Comparison of ENCODE assay signal across 29 mouse cellular contexts in genomic region chr12:52293931-52294330, GRCm38 (mm10).
A peak's percentile ranks its signal among the peaks of the same experiment; 100 is the strongest.
DNase-seq lines count a peak whose midpoint lies in the region; ATAC-seq and TF ChIP-seq lines count a peak whose summit lies in the region.
"Had no signal": no experiment of that assay in that cellular context is flagged by ENCODE, and none has a peak within 500 bp of the region (broad histone marks: within the 10 kb centered on the region; RNA-seq: fewer than 3 reads in every experiment).

No protein-coding gene starts in this region.

- WGBS in forebrain, embryonic 15.5 days: 59% methylated on average over 2 of the region's 2 CpGs
- WGBS in forebrain, embryonic 10.5 days: 96% methylated on average over 2 of the region's 2 CpGs
- WGBS in intestine, embryonic 14.5 days: 84% methylated on average over 2 of the region's 2 CpGs
- 86% methylated on average over 2 of the region's 2 CpGs for WGBS in intestine, postnatal 0 days
- 66% methylated on average over 2 of the region's 2 CpGs for WGBS in forebrain, postnatal 0 days

- no peaks in the 10 kb centered on the region for H3K27me3 ChIP-seq in forebrain, embryonic 15.5 days
- H3K27me3 ChIP-seq in forebrain, embryonic 10.5 days (ENCODE audit: poor library complexity, severe bottlenecking): no peaks in the 10 kb centered on the region
- no peaks in the 10 kb centered on the region for H3K27me3 ChIP-seq in intestine, embryonic 14.5 days (replicated peaks; ENCODE audit: control insufficient read depth, insufficient read depth, low read length)
- no peaks in the 10 kb centered on the region for H3K27me3 ChIP-seq in intestine, postnatal 0 days (replicated peaks; ENCODE audit: control insufficient read depth, insufficient read depth, low read length)
- H3K27me3 ChIP-seq in forebrain, postnatal 0 days (ENCODE audit: insufficient read depth, low read length): no peaks in the 10 kb centered on the region
- H3K27me3 ChIP-seq: limb, embryonic 13.5 days; lung, embryonic 15.5 days; midbrain, embryonic 12.5 days had no signal

- no peaks in the 10 kb centered on the region for H3K9me3 ChIP-seq in forebrain, embryonic 15.5 days
- no peaks in the 10 kb centered on the region for H3K9me3 ChIP-seq in forebrain, embryonic 10.5 days
- no peaks in the 10 kb centered on the region for H3K9me3 ChIP-seq in intestine, embryonic 14.5 days (ENCODE audit: control insufficient read depth, low read length)
- no peaks in the 10 kb centered on the region for H3K9me3 ChIP-seq in intestine, postnatal 0 days (ENCODE audit: control insufficient read depth)
- no peaks in the 10 kb centered on the region for H3K9me3 ChIP-seq in forebrain, postnatal 0 days (ENCODE audit: low read length)
- H3K9me3 ChIP-seq: limb, embryonic 13.5 days; lung, embryonic 15.5 days; midbrain, embryonic 12.5 days had no signal

- H3K36me3 ChIP-seq in forebrain, embryonic 15.5 days: no peaks in the 10 kb centered on the region
- H3K36me3 ChIP-seq in forebrain, embryonic 10.5 days (replicated peaks): no peaks in the 10 kb centered on the region
- H3K36me3 ChIP-seq in intestine, embryonic 14.5 days (ENCODE audit: control insufficient read depth, insufficient read depth, low read length): no peaks in the 10 kb centered on the region
- H3K36me3 ChIP-seq in intestine, postnatal 0 days (ENCODE audit: control insufficient read depth, insufficient read depth): no peaks in the 10 kb centered on the region
- no peaks in the 10 kb centered on the region for H3K36me3 ChIP-seq in forebrain, postnatal 0 days (ENCODE audit: insufficient read depth)
- H3K36me3 ChIP-seq: limb, embryonic 13.5 days; lung, embryonic 15.5 days; midbrain, embryonic 12.5 days had no signal

- no peak for DNase-seq in forebrain, embryonic 10.5 days (ENCODE audit: extremely low spot score, low spot score)
- DNase-seq in intestine, embryonic 14.5 days (ENCODE audit: low spot score): peak; percentile 24
- peak; percentile 32 for DNase-seq in A20 (ENCODE audit: low read depth, low spot score)
- peak; percentile 18 for DNase-seq in forebrain, postnatal 0 days
- DNase-seq in frontal cortex, postnatal 10 days (ENCODE audit: low spot score in 2 of 2): no peak
- DNase-seq in embryo, embryonic 11 days: no peak
- DNase-seq: adrenal gland, postnatal 25 days; cerebellum, adult 18-20 months; cerebellum, postnatal 10 days; gastrocnemius, postnatal 25 days; heart, adult 11 months; heart, postnatal 36 days; kidney, adult 2 months; kidney, postnatal 36 days; right cerebral cortex, postnatal 25 days; thymus, adult 18-20 months; thymus, postnatal 25 days had no signal

- H3K4me1 ChIP-seq in forebrain, embryonic 15.5 days: peaks cover 12% of the 10 kb centered on the region
- peaks cover 16% of the 10 kb centered on the region for H3K4me1 ChIP-seq in forebrain, embryonic 10.5 days
- peaks cover 4% of the 10 kb centered on the region; the same call in 1 of the 2 replicates for H3K4me1 ChIP-seq in intestine, embryonic 14.5 days (replicated peaks; ENCODE audit: control insufficient read depth, insufficient read depth, low read length)
- H3K4me1 ChIP-seq in intestine, postnatal 0 days (replicated peaks; ENCODE audit: control insufficient read depth, insufficient read depth, low read length): no peaks in the 10 kb centered on the region
- peaks cover 8% of the 10 kb centered on the region for H3K4me1 ChIP-seq in forebrain, postnatal 0 days (ENCODE audit: insufficient read depth)

- H3K27ac ChIP-seq in forebrain, embryonic 15.5 days (replicated peaks): no peak overlapping the region
- no peak overlapping the region for H3K27ac ChIP-seq in forebrain, embryonic 10.5 days
- H3K27ac ChIP-seq in intestine, embryonic 14.5 days (ENCODE audit: low read depth): no peak overlapping the region
- H3K27ac ChIP-seq in intestine, postnatal 0 days (ENCODE audit: low read depth, low read length): no peak overlapping the region
- no peak overlapping the region for H3K27ac ChIP-seq in forebrain, postnatal 0 days (ENCODE audit: low read depth, low read length)
- H3K27ac ChIP-seq: limb, embryonic 13.5 days; lung, embryonic 15.5 days; midbrain, embryonic 12.5 days; stomach, postnatal 0 days had no signal

- 0 out of 2 replicates have a peak, but pooled peaks have one; percentile 39 for ATAC-seq in forebrain, embryonic 15.5 days (replicated peaks)
- no peak for ATAC-seq in intestine, embryonic 14.5 days (replicated peaks; ENCODE audit: low FRiP score, low TSS enrichment, low read depth)
- ATAC-seq in intestine, postnatal 0 days: no peak
- peak; percentile 42; the same call in 1 of the 2 replicates for ATAC-seq in forebrain, postnatal 0 days
- ATAC-seq: CD4-positive, CD25-positive, alpha-beta regulatory T cell, adult 4 months; inflammation-experienced regulatory T-cells, adult 6 months had no signal

- no peak overlapping the region for H3K4me2 ChIP-seq in forebrain, embryonic 15.5 days (replicated peaks)
- no peak overlapping the region for H3K4me2 ChIP-seq in intestine, embryonic 14.5 days (ENCODE audit: low read length)
- H3K4me2 ChIP-seq in intestine, postnatal 0 days (replicated peaks; ENCODE audit: low read depth): no peak overlapping the region
- no peak overlapping the region for H3K4me2 ChIP-seq in forebrain, postnatal 0 days (ENCODE audit: low read depth)
- H3K4me2 ChIP-seq: heart, embryonic 11.5 days; limb, embryonic 13.5 days; liver, embryonic 11.5 days; lung, embryonic 15.5 days; midbrain, embryonic 12.5 days had no signal

- H3K4me3 ChIP-seq in forebrain, embryonic 15.5 days: no peak overlapping the region
- no peak overlapping the region for H3K4me3 ChIP-seq in forebrain, embryonic 10.5 days
- H3K4me3 ChIP-seq in intestine, embryonic 14.5 days (ENCODE audit: low read depth, low read length): no peak overlapping the region
- H3K4me3 ChIP-seq in intestine, postnatal 0 days (ENCODE audit: low read depth, low read length): no peak overlapping the region
- no peak overlapping the region for H3K4me3 ChIP-seq in forebrain, postnatal 0 days (ENCODE audit: low read depth, low read length)
- H3K4me3 ChIP-seq: erythroblast, embryonic 14.5 days; limb, embryonic 13.5 days; lung, embryonic 15.5 days; midbrain, embryonic 12.5 days; myocyte had no signal

- TF ChIP-seq CTCF in intestine, postnatal 0 days (IDR thresholded peaks at IDR 0.05; ENCODE audit: low read depth): no peak
- TF ChIP-seq CTCF in forebrain, postnatal 0 days (IDR thresholded peaks at IDR 0.05; ENCODE audit: low read depth): no peak

- no peak overlapping the region for H3K9ac ChIP-seq in forebrain, embryonic 15.5 days (replicated peaks)
- no peak overlapping the region for H3K9ac ChIP-seq in intestine, embryonic 14.5 days (ENCODE audit: low read length)
- H3K9ac ChIP-seq in intestine, postnatal 0 days (ENCODE audit: low read depth, low read length): no peak overlapping the region
- no peak overlapping the region for H3K9ac ChIP-seq in forebrain, postnatal 0 days
- H3K9ac ChIP-seq: limb, embryonic 13.5 days; lung, embryonic 15.5 days; midbrain, embryonic 12.5 days had no signal

Comparison
In these comparisons a context has a peak if more than half of its experiments do, and no peak if none do; other contexts are left out.
1. DNase-seq: peak in intestine, embryonic 14.5 days (single experiment), A20 (single experiment) and forebrain, postnatal 0 days (single experiment); none in forebrain, embryonic 10.5 days (single experiment), frontal cortex, postnatal 10 days (0 of 2) and embryo, embryonic 11 days (single experiment).
2. ATAC-seq: peak in forebrain, embryonic 15.5 days (single experiment) and forebrain, postnatal 0 days (single experiment); none in intestine, embryonic 14.5 days (single experiment) and intestine, postnatal 0 days (single experiment).